Mouse (Mus musculus): ENCODE measurements around the gene Tnc. TPM values are rescaled to one million over a fixed set of nuclear protein-coding genes. Genes with fewer than 3 reads are reported as not detected.

Gene Tnc
- 12.7 and 14.5 TPM in 2 replicates for polyA plus RNA-seq (2015; fragmentation: Nextera tagmentation; extraction: Ambion mirVana)

DNA sequence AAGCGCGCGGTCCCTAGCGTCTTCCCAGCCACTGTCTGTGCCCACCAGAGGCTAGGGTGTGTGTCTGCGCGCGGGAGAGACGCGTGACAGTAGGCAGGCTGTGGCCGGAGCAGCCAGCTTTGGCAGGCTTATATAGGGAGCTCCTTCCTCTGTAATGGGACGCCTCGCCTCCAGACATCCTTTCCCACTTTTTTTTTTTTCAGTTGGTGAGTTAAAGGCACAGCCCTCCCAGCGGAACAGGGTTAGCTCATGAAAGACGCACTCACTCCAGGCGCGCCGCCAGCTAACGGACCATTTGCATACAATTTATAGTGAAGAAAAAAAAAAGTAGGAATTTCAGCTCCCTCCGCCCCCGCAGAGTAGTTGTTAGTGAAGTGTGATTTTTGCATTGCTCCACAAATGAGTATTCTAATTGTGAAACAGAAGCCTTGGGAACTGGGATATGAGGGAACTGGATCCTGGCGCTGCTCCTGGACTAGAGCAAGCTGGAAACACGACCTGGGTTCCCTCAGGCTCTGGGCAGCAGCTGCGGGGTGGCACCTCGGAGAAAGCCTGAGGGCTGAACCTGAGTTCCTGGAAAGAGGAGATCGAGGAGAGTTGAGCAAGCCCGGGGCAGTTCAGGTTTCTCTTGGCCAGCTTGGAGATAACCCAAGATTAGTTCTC lies at the start of gene Tnc:
Tnc (minus strand) TSS at position 185 of the 663 bp plus-strand sequence.
- peaks cover 93% of the 10 kb centered on the region for H3K27me3 ChIP-seq (replicated peaks)
- WGBS: under 1% methylated on average over 26 of the region's 26 CpGs
- no peak within 1 kb of the TSS for H3K27ac ChIP-seq (replicated peaks)
- H3K4me3 ChIP-seq: peak within 1 kb of the TSS; percentile 53
- no peaks in the 10 kb centered on the region for H3K36me3 ChIP-seq
- peak; percentile 19; the same call in 1 of the 2 replicates for ATAC-seq (ENCODE audit: extremely low read depth, insufficient number of reproducible peaks, low FRiP score, low TSS enrichment)
- H3K9ac ChIP-seq: peak within 1 kb of the TSS; percentile 76
- peaks cover 11% of the 10 kb centered on the region for H3K4me1 ChIP-seq
- H3K4me2 ChIP-seq: peak within 1 kb of the TSS; percentile 73
- no peaks in the 10 kb centered on the region for H3K9me3 ChIP-seq

- no peaks in the 10 kb centered on the region for H3K4me1 ChIP-seq
- H3K27ac ChIP-seq (replicated peaks): no peak overlapping the region
- 73% methylated on average over 5 of the region's 5 CpGs for WGBS
- no peaks in the 10 kb centered on the region for H3K27me3 ChIP-seq (replicated peaks)
- no peak overlapping the region for H3K4me2 ChIP-seq
- ATAC-seq (ENCODE audit: extremely low read depth, insufficient number of reproducible peaks, low FRiP score, low TSS enrichment): no peak
- no peak overlapping the region for H3K9ac ChIP-seq
- H3K36me3 ChIP-seq: no peaks in the 10 kb centered on the region
- H3K4me3 ChIP-seq: no peak overlapping the region
- H3K9me3 ChIP-seq: no peaks in the 10 kb centered on the region
Measured at GRCm38 (mm10) chr4:64094221-64094620, 47.4 kb upstream of the Tnc start.

DNA sequence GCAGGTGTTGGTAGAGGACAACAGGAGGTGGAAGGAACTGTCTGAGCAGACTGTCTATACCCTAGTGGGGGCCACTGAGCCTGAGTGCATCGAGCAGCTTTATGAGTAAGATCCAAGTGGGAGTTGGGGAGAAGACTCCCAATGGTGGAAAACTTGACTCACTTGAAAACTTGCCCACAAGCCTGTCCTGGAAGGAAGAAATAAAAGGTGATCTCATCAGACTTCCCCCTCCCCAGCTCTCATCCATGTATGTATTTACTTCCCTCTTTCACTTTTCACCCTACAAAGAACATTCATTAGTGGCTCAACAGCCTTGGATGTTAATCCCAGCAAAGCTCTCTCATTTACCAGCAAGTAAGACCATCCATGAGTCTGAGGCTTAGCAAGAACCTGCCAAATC lies 46.0 kb upstream of the Tnc start:
- ATAC-seq (ENCODE audit: extremely low read depth, insufficient number of reproducible peaks, low FRiP score, low TSS enrichment): no peak
- Histone ChIP-seq H3K9ac (no peak overlapping the region), H3K27me3 (replicated peaks) (no peaks in the 10 kb centered on the region), H3K9me3 (no peaks in the 10 kb centered on the region), H3K4me2 (no peak overlapping the region), H3K4me1 (no peaks in the 10 kb centered on the region), H3K4me3 (no peak overlapping the region), H3K36me3 (no peaks in the 10 kb centered on the region), H3K27ac (replicated peaks) (no peak overlapping the region)
- WGBS: 48% methylated on average over 1 of the region's 1 CpGs

DNA sequence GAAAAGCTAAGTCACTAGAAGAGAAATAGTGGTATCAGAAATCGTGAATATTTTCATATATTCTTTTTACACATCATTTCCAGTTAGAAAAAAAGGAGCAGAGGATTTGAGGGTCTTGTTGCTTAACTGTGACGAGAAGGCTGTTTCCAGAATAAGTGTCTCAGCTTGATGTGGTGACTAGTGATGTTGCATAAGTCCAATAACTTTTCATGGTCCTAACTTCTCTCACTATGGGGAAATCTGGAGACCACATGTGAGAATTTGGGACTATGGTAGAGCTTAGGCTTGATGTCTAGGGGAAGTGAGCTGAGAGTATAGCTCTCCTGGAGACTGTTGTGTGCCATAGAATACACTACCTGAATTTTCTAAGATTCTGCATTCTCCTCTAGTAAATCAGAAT lies 42.6 kb upstream of the Tnc start:
- no peaks in the 10 kb centered on the region for H3K9me3 ChIP-seq
- H3K36me3 ChIP-seq: no peaks in the 10 kb centered on the region
- H3K4me3 ChIP-seq: no peak overlapping the region
- no peaks in the 10 kb centered on the region for H3K27me3 ChIP-seq (replicated peaks)
- whole genome bisulfite sequencing: 56% methylated on average over 2 of the region's 2 CpGs
- no peak for ATAC-seq (ENCODE audit: extremely low read depth, insufficient number of reproducible peaks, low FRiP score, low TSS enrichment)
- H3K9ac ChIP-seq: no peak overlapping the region
- H3K4me1 ChIP-seq: no peaks in the 10 kb centered on the region
- H3K4me2 ChIP-seq: no peak overlapping the region
- no peak overlapping the region for H3K27ac ChIP-seq (replicated peaks)

DNA sequence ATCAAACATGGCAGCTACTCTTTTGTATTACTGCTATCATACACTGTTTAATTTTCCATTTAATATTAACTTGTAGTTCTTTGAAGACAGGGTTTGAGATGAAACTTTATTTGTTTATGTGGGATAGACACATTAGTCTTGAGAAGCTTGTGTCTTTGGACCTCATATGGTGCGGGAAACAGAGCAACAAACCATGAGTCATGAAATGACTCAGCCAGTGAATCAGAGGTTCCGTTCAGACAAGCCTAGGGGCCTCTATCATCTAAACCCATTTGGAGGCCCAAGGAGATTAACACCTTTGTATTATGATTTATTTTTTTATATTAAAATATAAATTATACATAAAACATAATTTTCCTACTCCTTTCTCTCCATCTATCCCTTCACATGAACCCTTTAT lies 40.9 kb upstream of the Tnc start:
- ATAC-seq (ENCODE audit: extremely low read depth, insufficient number of reproducible peaks, low FRiP score, low TSS enrichment): no peak
- no peaks in the 10 kb centered on the region for H3K4me1 ChIP-seq
- H3K27me3 ChIP-seq (replicated peaks): no peaks in the 10 kb centered on the region
- H3K36me3 ChIP-seq: no peaks in the 10 kb centered on the region
- H3K4me3 ChIP-seq: no peak overlapping the region
- no peaks in the 10 kb centered on the region for H3K9me3 ChIP-seq
- H3K4me2 ChIP-seq: no peak overlapping the region
- WGBS: 82% methylated on average over 2 of the region's 2 CpGs
- no peak overlapping the region for H3K9ac ChIP-seq
- H3K27ac ChIP-seq (replicated peaks): no peak overlapping the region

DNA sequence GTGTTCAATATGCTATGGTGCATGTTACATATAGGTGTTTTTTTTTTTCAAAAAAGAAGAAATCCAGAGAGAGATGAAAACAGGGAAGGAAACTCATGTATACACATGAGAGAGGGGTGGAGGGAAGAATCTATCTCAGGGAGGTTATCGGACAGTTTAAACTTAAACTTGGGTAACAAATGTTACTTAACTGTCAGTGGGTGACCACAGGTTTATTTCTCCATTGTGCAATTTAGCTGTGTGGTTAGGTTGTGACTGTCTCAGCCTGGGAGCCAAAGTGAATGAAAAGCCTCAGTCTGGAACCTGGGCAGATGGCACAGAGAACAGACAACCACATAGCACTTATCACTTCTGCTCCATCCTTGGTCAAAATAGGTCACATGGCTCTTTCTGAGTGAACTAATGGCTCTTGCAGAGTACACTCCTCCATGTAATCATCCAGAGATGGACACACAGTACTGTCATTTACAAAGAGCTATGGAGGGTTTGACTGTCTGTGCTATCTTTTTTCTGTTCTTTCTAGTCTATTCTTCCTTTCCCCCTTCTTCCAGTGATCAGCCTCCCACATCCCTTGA lies 39.3 kb upstream of the Tnc start:
- ATAC-seq (ENCODE audit: extremely low read depth, insufficient number of reproducible peaks, low FRiP score, low TSS enrichment): no peak
- Histone ChIP-seq H3K4me1 (no peaks in the 10 kb centered on the region), H3K9me3 (no peaks in the 10 kb centered on the region), H3K27me3 (replicated peaks) (no peaks in the 10 kb centered on the region), H3K27ac (replicated peaks) (no peak overlapping the region), H3K9ac (no peak overlapping the region), H3K4me2 (no peak overlapping the region), H3K4me3 (no peak overlapping the region), H3K36me3 (no peaks in the 10 kb centered on the region)
- 88% methylated on average over 1 of the region's 1 CpGs for whole genome bisulfite sequencing

DNA sequence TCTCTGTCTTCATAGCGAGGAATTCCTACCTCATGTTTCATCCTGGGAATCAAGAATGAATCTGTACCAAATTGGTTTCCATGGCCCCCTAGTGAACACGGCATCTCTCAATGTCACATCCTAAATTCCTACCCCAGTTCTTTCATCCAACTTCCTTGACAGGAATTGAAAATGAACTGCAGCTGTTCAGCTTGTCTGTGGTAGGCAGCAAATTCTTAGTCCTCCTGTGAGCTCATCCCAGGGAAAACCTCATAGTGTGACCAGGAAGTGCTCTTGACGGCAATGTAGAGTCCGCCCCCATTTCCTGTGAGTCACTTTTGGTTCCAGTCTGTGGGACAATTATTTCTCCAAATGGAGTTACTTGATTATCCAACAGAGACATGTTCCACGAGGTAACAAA lies 37.0 kb upstream of the Tnc start:
- ATAC-seq (ENCODE audit: extremely low read depth, insufficient number of reproducible peaks, low FRiP score, low TSS enrichment): no peak
- H3K9ac ChIP-seq: no peak overlapping the region
- no peaks in the 10 kb centered on the region for H3K27me3 ChIP-seq (replicated peaks)
- H3K9me3 ChIP-seq: no peaks in the 10 kb centered on the region
- H3K4me3 ChIP-seq: no peak overlapping the region
- H3K36me3 ChIP-seq: no peaks in the 10 kb centered on the region
- H3K4me2 ChIP-seq: no peak overlapping the region
- no peak overlapping the region for H3K27ac ChIP-seq (replicated peaks)
- 54% methylated on average over 5 of the region's 5 CpGs for WGBS
- H3K4me1 ChIP-seq: no peaks in the 10 kb centered on the region

- no peak overlapping the region for H3K27ac ChIP-seq (replicated peaks)
- no peak overlapping the region for H3K9ac ChIP-seq
- 60% methylated on average over 2 of the region's 2 CpGs for WGBS
- H3K4me2 ChIP-seq: no peak overlapping the region
- H3K4me3 ChIP-seq: no peak overlapping the region
- H3K4me1 ChIP-seq: peaks cover 4% of the 10 kb centered on the region; the same call in 1 of the 2 replicates
- no peaks in the 10 kb centered on the region for H3K36me3 ChIP-seq
- H3K9me3 ChIP-seq: no peaks in the 10 kb centered on the region
- ATAC-seq (ENCODE audit: extremely low read depth, insufficient number of reproducible peaks, low FRiP score, low TSS enrichment): no peak
- no peaks in the 10 kb centered on the region for H3K27me3 ChIP-seq (replicated peaks)
Measured at GRCm38 (mm10) chr4:64078029-64078619, 31.3 kb upstream of the Tnc start.

DNA sequence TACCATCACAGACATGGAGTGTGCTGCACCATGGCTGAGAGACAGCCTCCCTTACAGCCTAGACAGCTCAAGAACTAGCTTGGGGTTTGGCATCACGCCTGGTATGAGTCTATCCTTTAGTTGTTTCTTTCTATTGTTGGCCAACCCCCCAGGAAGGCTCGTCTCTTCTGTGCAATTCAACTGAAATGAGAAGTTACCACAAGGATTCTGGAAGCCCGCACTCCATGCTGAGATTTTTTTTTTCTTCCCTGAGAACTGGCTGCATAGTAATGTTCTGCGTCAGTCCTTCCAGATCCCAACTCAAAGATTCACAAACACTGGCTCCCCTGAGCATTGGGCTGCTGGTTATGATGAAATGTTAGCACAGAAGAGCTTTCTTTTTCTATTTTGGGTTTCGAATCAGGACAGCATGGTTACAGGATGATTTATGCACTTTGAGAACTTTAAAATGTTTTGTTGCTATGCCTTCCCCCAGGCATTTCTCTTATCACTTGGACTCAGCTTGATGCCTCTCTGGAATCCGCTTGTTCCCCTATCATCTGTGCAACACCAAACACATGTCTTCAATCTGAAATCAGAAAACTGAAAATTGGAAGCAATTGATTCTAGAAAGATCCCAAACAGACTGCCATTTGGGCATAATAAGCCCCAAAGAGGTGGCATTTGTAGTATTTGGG lies 29.7 kb upstream of the Tnc start:
- peaks cover 4% of the 10 kb centered on the region; the same call in 1 of the 2 replicates for H3K4me1 ChIP-seq
- no peaks in the 10 kb centered on the region for H3K9me3 ChIP-seq
- no peak overlapping the region for H3K4me2 ChIP-seq
- ATAC-seq (ENCODE audit: extremely low read depth, insufficient number of reproducible peaks, low FRiP score, low TSS enrichment): no peak
- no peak overlapping the region for H3K9ac ChIP-seq
- H3K27ac ChIP-seq (replicated peaks): 0 out of 2 replicates have a peak overlapping the region, but pooled peaks have one; percentile 5
- no peaks in the 10 kb centered on the region for H3K36me3 ChIP-seq
- H3K4me3 ChIP-seq: no peak overlapping the region
- no peaks in the 10 kb centered on the region for H3K27me3 ChIP-seq (replicated peaks)
- 63% methylated on average over 6 of the region's 6 CpGs for WGBS

DNA sequence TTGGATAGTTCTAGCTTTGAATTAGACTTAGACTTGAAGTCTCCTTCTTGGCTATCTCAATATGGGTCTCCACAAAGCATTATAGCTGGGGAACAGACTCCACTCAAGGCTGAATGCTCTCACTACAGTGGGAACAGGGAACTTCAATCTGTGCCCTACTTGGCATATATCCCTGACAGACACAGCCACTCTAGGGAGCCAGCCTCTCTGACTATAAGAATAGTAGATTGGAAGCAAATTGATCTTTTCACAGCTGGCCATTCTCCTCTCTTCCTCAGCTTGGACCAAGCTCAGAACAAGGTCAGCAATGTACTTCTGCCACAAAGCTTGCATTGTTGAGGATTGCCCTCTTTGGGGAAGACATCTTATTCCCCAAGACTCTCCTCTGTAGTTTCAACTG lies 27.9 kb upstream of the Tnc start:
- no peaks in the 10 kb centered on the region for H3K27me3 ChIP-seq (replicated peaks)
- H3K9me3 ChIP-seq: no peaks in the 10 kb centered on the region
- H3K36me3 ChIP-seq: no peaks in the 10 kb centered on the region
- H3K9ac ChIP-seq: no peak overlapping the region
- H3K4me3 ChIP-seq: no peak overlapping the region
- H3K4me2 ChIP-seq: no peak overlapping the region
- no peak overlapping the region for H3K27ac ChIP-seq (replicated peaks)
- no peak for ATAC-seq (ENCODE audit: extremely low read depth, insufficient number of reproducible peaks, low FRiP score, low TSS enrichment)
- peaks cover 4% of the 10 kb centered on the region; the same call in 1 of the 2 replicates for H3K4me1 ChIP-seq

- no peak overlapping the region for H3K27ac ChIP-seq (replicated peaks)
- H3K9ac ChIP-seq: no peak overlapping the region
- no peak overlapping the region for H3K4me3 ChIP-seq
- ATAC-seq (ENCODE audit: extremely low read depth, insufficient number of reproducible peaks, low FRiP score, low TSS enrichment): no peak
- H3K4me1 ChIP-seq: peaks cover 15% of the 10 kb centered on the region; the same call in 1 of the 2 replicates
- WGBS: 41% methylated on average over 7 of the region's 7 CpGs
- no peaks in the 10 kb centered on the region for H3K36me3 ChIP-seq
- no peaks in the 10 kb centered on the region for H3K9me3 ChIP-seq
- no peak overlapping the region for H3K4me2 ChIP-seq
- H3K27me3 ChIP-seq (replicated peaks): peaks cover 34% of the 10 kb centered on the region
Measured at GRCm38 (mm10) chr4:64067394-64067793, 20.6 kb upstream of the Tnc start.

Data from heart, embryonic 13.5 days (tissue).